Mouse (Mus musculus): ENCODE data around the gene Ctsc.

Ctsc gene

DNA sequence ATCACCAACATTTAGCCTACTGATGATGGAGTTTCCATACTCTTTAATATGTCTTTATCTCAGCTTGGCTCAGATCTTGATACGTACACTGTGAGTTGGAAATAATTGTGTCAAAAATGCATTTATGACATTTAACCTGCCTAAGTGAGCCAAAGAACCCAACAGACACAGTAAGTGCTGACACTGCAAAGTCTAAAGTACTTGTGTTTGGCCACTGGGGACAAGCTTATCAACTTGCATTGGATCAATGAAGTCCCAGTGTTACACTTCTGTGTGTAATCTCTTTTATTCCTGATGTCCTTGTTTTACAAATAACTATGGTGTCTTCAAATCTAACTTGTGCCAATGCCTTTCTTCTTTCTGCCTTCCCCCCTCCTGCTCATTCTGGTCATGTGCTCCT, 18.1 kb downstream of the Ctsc start:
- DNase-seq (ENCODE audit: extremely low read depth, low read depth): no peak

DNA sequence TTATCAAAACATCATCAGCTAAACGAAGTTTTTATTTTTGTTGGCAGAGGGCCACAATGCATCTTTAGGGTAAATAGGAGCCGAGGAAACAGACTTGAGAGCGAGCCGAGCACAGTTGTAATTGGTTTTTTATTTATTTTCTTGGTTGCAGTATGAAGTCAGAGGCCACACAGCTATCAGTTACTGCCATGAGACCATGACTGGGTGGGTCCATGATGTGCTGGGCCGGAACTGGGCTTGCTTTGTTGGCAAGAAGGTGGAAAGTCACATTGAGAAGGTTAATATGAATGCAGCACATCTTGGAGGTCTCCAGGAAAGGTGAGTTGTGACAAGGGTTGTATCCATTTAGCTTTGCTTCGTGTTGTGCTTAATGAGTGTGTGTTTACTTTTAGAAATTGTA, 19.0 kb downstream of the Ctsc start:
- DNase-seq (ENCODE audit: extremely low read depth, low read depth): no peak

DNA sequence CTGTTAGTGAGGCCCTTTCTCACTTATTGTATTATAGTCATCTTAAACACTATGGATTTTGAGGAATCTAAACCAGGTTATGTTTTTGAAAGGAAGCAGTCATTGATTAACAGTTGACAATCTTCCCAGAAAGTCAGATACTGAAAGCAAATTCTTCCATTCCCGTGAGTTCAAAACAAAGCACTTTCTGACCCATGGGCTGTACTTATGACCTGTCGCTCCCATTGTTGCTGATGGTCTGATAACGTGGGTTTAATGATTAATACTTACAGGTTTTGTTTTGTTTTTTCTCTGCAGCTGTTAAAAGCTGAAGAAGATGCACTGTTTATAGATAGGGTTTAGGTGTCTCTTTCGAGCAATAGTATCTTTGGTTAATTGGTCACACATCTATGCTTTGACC, 27.9 kb downstream of the Ctsc start:
- no peak for DNase-seq (ENCODE audit: extremely low read depth, low read depth)

DNA sequence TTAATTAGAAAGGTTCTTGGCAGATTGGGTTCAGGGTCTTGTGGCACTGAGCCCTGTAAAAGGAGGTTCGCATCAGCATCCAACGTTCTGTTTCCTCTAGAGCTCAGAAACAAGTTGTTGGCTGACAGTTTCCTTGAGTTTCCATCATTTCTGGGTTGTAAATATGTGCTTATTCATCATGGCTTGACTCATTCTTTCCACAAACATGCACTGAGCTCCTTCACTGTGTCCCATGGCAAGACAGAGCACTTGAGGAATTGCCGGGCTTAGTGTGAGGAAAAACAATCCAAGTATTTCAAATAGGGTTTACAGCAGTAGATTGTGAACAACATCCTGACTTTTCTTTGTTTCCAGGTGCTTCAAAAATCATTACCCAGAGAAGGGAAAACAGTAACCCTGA, 28.8 kb downstream of the Ctsc start:
- no peak for DNase-seq (ENCODE audit: extremely low read depth, low read depth)

DNA sequence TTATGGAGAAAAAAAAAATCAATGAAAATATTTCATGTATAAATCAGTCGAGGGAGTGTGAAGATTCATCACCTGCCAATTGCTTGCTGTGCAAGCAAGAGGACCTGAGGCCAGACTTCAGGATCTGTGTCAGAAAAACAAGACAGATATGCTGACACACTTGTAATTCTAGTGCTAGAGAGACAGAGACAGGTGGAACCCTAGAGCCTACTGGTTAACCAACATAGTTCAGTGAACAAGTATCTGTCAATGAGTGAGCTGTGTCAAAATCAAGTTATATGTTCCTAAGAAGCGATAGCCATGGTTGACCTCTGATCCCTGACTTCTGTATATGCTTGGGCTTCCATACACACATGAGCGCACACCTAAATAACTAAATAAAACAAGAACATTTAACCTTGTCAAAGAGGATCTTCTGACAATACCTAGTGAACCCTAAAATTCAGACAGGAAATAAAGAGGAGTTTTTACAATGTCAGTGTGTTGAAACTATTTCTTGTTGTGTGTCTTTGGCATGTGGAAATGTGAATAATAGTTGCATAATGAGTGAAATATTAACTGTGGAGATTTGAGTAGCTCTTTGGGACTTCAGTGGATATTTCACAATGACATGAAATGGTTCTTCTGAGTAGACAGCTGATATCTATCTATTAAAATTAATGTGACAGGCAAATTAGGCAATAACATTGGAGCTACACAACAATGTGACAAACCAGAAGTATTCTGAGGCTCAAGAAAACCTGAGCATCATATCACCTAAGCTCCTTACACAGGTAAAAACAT, 32.7 kb downstream of the Ctsc start:
- no peak for DNase-seq (ENCODE audit: extremely low read depth, low read depth)

DNA sequence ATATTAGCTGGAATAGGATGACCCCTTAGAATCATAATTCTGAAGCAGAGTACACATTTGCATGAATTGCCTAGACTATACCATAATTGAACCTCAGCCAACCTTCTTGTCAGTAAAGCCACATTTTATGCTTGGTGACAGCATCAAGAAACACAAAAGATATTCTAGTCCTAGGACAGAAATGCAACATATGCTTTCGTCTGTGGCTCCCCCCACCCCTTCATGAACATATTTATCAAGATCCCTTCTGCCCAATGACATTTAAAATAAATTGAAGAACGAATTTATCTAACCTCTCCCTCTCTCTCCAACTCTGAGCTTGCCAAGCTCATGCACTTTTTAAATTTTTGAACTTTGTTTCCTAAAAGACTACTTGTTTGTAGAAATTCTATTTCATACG, 38.5 kb downstream of the Ctsc start:
- no peak for DNase-seq (ENCODE audit: extremely low read depth, low read depth)

DNA sequence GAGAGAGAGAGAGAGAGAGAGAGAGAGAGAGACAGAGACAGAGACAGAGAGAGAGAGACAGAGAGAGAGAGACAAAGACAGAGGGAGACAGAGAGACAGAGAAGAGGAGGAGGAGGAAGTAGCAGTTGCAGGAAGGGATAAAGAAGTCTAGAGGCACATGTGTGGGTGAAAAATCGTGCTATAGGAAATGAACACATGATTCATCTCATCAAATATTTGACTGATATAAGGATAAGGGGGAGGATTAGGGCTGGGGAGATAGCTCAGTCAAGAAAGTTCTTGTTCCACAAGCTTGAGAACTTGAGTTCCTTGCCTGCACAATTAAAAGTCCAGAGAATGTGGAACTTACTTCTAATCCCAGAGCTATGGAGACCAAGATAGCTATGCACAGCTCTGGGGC, 40.6 kb downstream of the Ctsc start:
- DNase-seq (ENCODE audit: extremely low read depth, low read depth): no peak

DNA sequence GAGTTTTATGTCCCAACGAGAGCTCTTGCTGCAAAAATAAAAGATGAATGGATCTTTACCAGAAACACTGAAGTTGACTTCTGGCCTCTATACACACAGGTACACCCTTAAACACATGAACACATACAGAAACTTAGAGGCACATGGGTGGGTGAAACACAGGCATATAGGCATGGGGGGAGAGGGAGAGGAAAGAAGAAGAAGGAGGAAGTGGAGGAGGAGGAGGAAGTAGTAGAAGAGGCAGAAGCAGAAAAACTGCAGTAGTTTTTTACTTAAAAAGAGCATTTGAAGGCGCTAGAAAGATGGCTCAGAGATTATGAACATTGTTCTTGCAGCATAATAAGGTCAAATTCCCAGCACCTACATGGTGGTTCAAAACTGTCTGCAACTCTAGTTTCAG, 41.0 kb downstream of the Ctsc start:
- DNase-seq (ENCODE audit: extremely low read depth, low read depth): peak; percentile 33

DNA sequence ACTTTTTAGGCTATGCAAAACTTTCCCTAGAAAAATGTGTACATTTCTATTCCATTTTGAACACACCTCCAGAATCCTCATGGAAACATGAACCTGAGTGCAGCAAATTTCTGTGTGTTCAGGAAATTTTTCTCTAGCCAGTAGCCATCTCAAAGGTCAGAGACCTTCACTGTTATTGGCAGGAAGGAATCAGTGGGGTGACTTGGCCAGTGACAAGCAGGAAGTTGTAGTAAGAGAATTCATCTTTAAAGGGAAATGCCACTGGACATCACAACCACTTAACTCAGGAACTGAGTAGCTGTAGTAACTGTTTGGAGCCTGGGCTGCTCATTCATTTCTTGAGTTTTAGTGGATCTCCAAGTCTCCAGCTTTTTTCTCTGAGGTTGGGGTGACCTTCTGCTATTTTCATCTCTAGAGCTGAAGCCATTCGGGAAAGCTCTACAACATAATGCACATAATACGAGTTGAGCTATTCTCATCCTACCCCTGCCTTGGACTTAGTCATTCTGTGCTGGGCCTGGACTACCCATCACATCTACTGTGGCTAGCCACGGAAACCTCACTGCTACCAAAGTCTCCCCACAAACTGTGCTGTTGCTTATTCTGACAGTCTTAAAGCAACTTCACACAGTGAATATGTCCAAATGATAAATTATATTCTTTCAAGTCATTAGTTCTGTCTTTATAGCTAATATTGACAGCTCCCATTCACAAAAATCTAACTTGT, 41.7 kb downstream of the Ctsc start:
- no peak for DNase-seq (ENCODE audit: extremely low read depth, low read depth)

DNA sequence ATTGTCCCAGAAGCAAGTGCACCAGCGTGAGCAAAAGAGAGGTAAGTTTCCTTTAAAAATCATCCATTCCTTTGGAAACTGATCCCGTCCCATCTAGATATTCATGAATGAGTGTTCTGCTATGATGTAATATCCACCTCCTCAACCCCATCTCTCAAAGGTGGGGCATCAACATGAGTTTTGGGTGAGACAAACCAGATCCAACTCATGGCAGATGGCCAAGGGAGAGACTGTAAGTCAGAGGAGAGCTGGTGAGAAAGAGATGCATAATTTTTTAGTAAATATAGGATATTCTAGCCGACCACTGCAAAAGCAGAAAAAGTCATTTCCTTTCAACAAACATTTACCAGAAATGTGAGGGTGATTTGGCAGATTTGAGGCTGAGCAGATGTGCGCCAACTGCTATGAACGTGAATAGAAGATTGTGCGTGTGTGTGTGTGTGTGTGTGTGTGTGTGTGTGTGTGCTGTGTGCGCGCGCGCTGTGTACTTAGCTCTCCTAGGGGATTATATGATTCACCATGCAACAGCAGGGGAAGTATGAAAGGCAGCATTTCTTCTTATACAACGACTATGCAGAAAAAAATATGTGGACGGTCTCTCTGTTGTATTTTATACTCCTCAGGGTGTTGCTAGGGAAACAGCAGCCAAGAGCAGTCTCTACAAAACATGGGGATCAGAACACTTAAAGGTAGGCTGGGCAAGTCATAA, 42.9 kb downstream of the Ctsc start:
- DNase-seq (ENCODE audit: extremely low read depth, low read depth): no peak

DNA sequence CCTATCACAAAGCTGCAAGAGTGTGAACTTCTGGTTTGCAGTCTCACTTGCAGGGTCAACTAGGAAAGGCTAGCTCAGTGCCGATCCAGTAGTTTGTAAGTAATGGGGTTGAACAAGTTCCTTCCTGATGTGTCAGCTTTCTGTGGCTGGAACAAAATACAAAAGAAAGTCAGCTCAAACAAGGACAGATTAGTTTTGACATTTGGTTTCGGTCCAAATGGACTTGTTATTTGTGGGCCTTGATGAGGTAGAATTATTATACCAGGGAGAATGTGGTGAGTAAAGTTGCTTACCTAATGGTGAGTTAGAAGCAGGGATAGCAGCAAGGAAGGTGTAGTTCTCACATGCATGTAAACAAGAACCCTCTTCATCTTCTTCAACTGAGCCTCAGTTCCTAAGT, 44.5 kb downstream of the Ctsc start:
- DNase-seq (ENCODE audit: extremely low read depth, low read depth): no peak

DNA sequence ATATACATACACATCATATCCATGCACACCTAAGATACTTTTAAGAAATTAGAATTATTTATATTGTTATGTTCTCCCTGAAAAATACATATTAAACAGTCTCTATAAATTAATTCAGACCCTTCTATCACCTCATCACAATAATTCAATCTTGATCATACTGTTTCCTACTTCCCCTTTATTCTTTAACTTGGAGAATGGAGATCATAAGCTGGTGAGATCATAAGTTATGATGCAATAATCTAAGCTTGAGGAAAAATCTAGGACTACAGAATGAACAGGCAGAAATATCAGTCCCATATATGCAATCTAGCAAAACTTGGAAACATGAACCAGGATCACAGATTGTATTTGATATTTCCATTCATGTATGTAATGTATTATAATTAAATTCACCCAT, 49.6 kb downstream of the Ctsc start:
- DNase-seq (ENCODE audit: extremely low read depth, low read depth): no peak

DNA sequence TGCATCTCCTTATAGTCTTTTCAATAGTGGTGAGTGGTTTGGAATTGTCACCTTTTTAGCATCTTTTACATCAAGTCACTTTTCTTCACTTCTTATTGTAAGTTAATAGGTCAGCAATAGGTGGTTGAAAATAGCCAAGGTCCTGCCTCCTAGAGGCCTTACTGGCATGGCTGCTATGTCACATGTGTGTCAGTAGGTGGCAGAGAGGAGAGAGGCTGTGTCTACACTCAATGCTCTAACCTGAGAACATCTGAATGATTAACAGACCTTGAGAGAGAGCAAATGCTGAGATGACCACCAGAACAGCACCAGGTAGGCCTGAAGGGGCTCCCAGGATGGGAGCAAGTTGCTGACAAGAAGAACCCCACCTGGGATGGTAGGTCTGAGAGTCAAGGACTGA, 65.9 kb downstream of the Ctsc start:
- DNase-seq (ENCODE audit: extremely low read depth, low read depth): peak; percentile 9

DNA sequence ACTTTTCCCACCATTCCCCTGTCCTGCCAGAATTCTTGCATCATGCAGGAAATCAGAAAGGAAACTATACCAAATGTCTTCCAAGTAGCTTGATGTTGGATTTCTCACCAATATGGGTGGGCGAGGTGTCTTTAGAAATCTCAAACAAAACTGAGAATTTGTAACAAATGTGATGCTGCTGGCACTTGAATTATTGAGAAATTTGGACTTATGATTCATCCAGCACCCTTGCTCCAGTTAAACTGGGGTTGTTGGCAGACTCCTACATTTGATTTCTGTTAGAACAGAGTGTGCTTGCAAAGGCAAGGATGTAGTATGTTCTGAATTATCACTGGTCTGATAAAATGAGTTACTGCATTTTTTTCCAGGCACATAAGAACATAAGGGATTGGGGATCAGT, 68.2 kb downstream of the Ctsc start:
- no peak for DNase-seq (ENCODE audit: extremely low read depth, low read depth)

DNA sequence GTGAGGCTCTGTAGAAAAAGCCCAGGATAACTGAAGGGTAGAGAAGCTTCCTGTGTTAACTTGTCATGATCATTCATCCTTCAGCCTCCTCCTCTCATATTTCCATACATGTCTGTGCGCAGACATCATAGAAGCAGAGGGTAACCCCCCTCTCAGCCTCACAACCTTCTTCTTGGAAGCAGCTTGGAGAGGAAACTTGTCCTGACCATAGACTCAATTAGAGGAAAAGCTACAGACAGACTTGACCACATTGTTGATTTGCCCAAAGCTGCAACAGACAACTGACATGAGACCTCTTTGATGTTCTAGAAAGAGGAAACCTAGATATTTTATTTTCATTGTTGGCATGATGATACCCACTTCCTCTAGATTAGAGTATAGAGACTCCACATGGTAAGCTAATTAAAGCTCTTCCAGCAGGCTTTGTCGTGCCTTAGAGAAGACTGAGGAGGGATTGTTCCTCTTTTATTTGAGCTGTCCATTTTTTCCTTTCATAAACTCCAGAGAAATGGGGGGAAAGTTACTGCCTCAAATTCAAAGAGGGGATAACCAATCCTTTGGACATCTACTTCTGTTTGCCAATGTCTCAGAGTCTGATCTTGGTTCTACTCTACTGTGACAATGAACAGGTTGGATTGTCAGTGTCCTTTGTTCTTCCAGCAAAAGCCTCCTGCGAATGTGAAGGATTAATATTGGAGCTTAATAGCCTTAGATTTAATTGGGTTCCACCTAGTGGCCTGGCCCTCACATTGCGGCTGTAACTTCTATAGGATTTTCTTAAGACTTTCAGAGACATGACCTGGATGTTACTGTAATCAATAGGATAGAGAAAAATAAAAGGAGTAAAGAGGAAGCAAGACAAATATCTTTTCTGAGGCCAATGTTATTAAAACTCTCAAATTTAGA, 79.2 kb downstream of the Ctsc start:
- peak; percentile 42 for DNase-seq (ENCODE audit: extremely low read depth, low read depth)

DNA sequence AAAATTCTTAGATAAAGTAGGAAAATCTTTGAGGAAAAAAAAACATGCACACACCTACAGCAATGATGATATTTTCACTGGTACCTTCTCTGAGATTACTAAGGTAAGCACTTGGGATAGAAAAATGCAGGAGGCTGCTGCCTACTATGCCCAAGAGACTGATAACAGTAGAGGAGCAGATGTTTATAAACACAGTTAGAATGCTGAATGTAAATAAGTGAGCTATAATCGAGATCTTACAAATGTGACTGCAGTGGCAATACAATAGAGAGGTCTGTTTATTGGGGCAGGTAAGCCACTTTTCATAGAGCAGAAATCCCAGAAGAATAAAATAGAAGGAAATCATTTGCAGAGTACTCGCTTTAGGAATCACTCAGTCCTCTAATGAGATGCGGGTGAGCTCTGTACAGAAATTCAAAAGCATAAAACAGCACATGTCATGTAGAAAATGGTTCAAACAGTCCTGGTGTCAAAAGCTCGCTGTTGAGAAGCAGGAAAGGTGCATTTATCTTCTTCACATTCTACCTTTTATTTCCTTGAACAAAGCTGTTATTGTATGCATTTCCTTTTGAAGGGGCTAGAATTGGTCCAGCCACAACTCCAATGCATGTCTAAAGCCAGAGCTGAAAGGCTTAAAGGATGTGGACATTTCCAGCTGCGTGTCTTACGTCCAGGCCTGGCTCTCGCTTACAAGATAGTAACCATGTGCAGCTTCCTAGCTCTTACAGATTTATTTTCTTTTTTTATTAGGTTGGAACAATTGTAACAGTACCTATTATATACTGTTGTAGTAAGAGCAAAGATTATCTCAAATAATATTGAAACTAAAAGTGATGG, 80.4 kb downstream of the Ctsc start:
- DNase-seq (ENCODE audit: extremely low read depth, low read depth): no peak
